Comparison of ENCODE assay signal across 12 mouse cellular contexts in genomic region chr16:31475123-31475968, GRCm38 (mm10). TPM values are rescaled to one million over a fixed set of nuclear protein-coding genes. Genes with fewer than 3 reads are reported as not detected.
DNase-seq lines count a peak whose midpoint lies in the region; ATAC-seq lines count a peak whose summit lies in the region.
"Had no signal": no experiment of that assay in that cellular context is flagged by ENCODE, and none has a peak within 500 bp of the region (broad histone marks: within the 10 kb centered on the region; RNA-seq: fewer than 3 reads in every experiment).

No protein-coding gene starts in this region.

- H3K4me2 ChIP-seq in stomach, embryonic 14.5 days (replicated peaks; ENCODE audit: low read depth, low read length) = no peak overlapping the region

- peak; percentile 77 for DNase-seq in left cerebral cortex, postnatal 4 days
- DNase-seq in left cerebral cortex, postnatal 14 days (ENCODE audit: low spot score in 2 of 2) = no peak
- DNase-seq in cerebellum, postnatal 14 days = peak; percentile 87
- peak; percentile 65 for DNase-seq in gastrocnemius, postnatal 25 days
- DNase-seq in urinary bladder, postnatal 25 days (ENCODE audit: low spot score) = no peak
- DNase-seq in frontal cortex, postnatal 14 days (ENCODE audit: low spot score in 2 of 2) = no peak
- no peak for DNase-seq in layer of hippocampus, adult 9-11 months
- DNase-seq: adrenal gland, postnatal 14 days; kidney, adult 11 months had no signal

- H3K4me3 ChIP-seq in stomach, embryonic 14.5 days (ENCODE audit: low read depth, low read length) = no peak overlapping the region
- H3K4me3 ChIP-seq: erythroblast, embryonic 14.5 days had no signal

- ATAC-seq in stomach, embryonic 14.5 days (ENCODE audit: insufficient number of reproducible peaks, insufficient read depth, low FRiP score, low read depth) = no peak; the same call in 1 of the 2 replicates

- no peaks in the 10 kb centered on the region for H3K27me3 ChIP-seq in stomach, embryonic 14.5 days (ENCODE audit: control insufficient read depth, insufficient read depth, low read length)

- no peaks in the 10 kb centered on the region for H3K36me3 ChIP-seq in stomach, embryonic 14.5 days (ENCODE audit: control insufficient read depth, insufficient read depth, low read length)

- intact Hi-C loops in left cerebral cortex, postnatal 4 days (cut with DNase I) = no loop called here
- intact Hi-C loops in left cerebral cortex, postnatal 14 days (cut with DNase I) = no loop called here

- peaks cover 6% of the 10 kb centered on the region; the same call in 1 of the 2 replicates for H3K9me3 ChIP-seq in stomach, embryonic 14.5 days (ENCODE audit: control insufficient read depth, low read depth, low read length)

- 54% methylated on average over 9 of the region's 9 CpGs for WGBS in stomach, embryonic 14.5 days

- H3K9ac ChIP-seq in stomach, embryonic 14.5 days (replicated peaks; ENCODE audit: low read depth, low read length) = no peak overlapping the region

- H3K4me1 ChIP-seq in stomach, embryonic 14.5 days (ENCODE audit: control insufficient read depth, insufficient read depth, low read length) = no peaks in the 10 kb centered on the region

- H3K27ac ChIP-seq in stomach, embryonic 14.5 days (ENCODE audit: low read length) = peak overlapping the region; percentile 67; the same call in 1 of the 2 replicates
- H3K27ac ChIP-seq: macrophage had no signal

RNA-seq across cellular contexts. Expression of gene Bdh1, which starts 53.3 kb away (rescaled TPM):
- total RNA-seq in left cerebral cortex, postnatal 4 days (2021) = 100 to 1,000 TPM; 259 to 272 TPM
- total RNA-seq in left cerebral cortex, postnatal 14 days (2021) = 100 to 1,000 TPM; 233 to 253 TPM
- 10 to 100 TPM in 1 of 2 experiments, 1 to 10 TPM in 1; 4.7 to 13.8 TPM for total RNA-seq in gastrocnemius, postnatal 25 days (2021)
- 30.0 TPM in 2 replicates for polyA plus RNA-seq in stomach, embryonic 14.5 days (2014; fragmentation: Nextera tagmentation; extraction: Ambion mirVana)

Comparison
In these comparisons a context has a peak if more than half of its experiments do, and no peak if none do; other contexts are left out.
1. DNase-seq: peak in left cerebral cortex, postnatal 4 days (single experiment), cerebellum, postnatal 14 days (2 of 2) and gastrocnemius, postnatal 25 days (single experiment); none in left cerebral cortex, postnatal 14 days (0 of 2), urinary bladder, postnatal 25 days (single experiment), frontal cortex, postnatal 14 days (0 of 2) and layer of hippocampus, adult 9-11 months (single experiment).
2. RNA of gene Bdh1, which starts 53.3 kb away (total RNA-seq): 259 to 272 TPM in left cerebral cortex, postnatal 4 days and 233 to 253 TPM in left cerebral cortex, postnatal 14 days; 4.7 to 13.8 TPM in gastrocnemius, postnatal 25 days; every median in the first group is over 10 times any median in the second.